Mouse (Mus musculus) midbrain, embryonic 10.5 days (tissue): ENCODE results near the gene Hes1. TPM values are rescaled to one million over a fixed set of nuclear protein-coding genes. Genes with fewer than 3 reads are reported as not detected.
"Not testable (repeated sequence)": the region's sequence is repeated elsewhere in the genome, so short reads cannot be mapped to it uniquely, and the experiment has no call there.

ENCODE experiments used
- DNase-seq: peaks from one replicate; pipeline ENCODE4 v3.0.0-alpha.2; 2017; ENCODE audit warnings: low spot score
- H3K27ac ChIP-seq: fragments of 300-500 bp; sonication (generic); replicated peaks from 2 replicates; pipeline ENCODE4 v1.5.1; 2016; ENCODE audit warnings: mild to moderate bottlenecking
- H3K27me3 ChIP-seq: fragments of 300-500 bp; sonication (generic); 2 replicates; pipeline ENCODE4 v1.6.1; 2016; ENCODE audit warnings: low read depth, mild to moderate bottlenecking; ENCODE audit not compliant: poor library complexity, severe bottlenecking
- H3K36me3 ChIP-seq: fragments of 300-500 bp; sonication (generic); 2 replicates; pipeline ENCODE4 v1.6.1; 2016; ENCODE audit warnings: mild to moderate bottlenecking, moderate library complexity
- H3K4me1 ChIP-seq: fragments of 300-500 bp; sonication (generic); 2 replicates; pipeline ENCODE4 v1.6.1; 2016
- H3K4me3 ChIP-seq: fragments of 300-500 bp; sonication (generic); 2 replicates; pipeline ENCODE4 v1.5.1; 2016; ENCODE audit warnings: mild to moderate bottlenecking, moderate library complexity
- H3K9me3 ChIP-seq: fragments of 300-500 bp; sonication (generic); replicated peaks from 2 replicates; pipeline ENCODE4 v1.6.1; 2016; ENCODE audit warnings: mild to moderate bottlenecking
- WGBS: fragments of 180-500 bp; shearing (Covaris S2); methylation state at CpG from one replicate; pipeline ENCODE4 v1.1.7; 2016; 5-methylcytosine and 5-hydroxymethylcytosine counted together
- polyA plus RNA-seq: library from polyadenylated mRNA; unstranded; fragments of >200 nt; fragmentation: Nextera tagmentation; extraction: Ambion mirVana; gene quantifications from 2 replicates; pipeline ENCODE4 v1.2.1, GENCODE M21; 2016

Hes1 gene
- polyA plus RNA-seq, 1 experiment from 2014 or later: 42.5 TPM

DNA sequence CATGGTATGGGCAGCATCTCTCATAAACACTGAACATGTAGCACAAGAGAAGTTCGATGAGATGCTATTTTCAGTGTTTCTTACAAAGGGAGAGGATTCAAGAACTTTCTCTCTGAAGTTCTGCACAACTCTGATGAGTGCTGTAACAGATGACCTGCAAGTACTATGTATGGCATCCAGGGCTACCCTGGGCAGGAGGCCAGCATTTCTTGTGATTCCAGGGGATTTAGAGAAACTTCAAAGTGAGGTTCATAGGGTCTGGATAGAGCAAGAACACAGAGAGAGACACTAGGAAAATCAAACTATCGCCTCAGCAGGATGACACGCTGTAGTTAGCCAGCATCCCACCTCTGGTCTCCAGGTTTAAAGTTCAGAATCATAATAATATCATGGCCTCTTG, 31.9 kb downstream of the Hes1 start:
- H3K4me1 ChIP-seq: peaks cover 22% of the 10 kb centered on the region
- no peaks in the 10 kb centered on the region for H3K9me3 ChIP-seq
- DNase-seq: no peak
- no peak overlapping the region for H3K4me3 ChIP-seq
- peaks cover 85% of the 10 kb centered on the region for H3K27me3 ChIP-seq
- WGBS: 79% methylated on average over 3 of the region's 3 CpGs
- no peaks in the 10 kb centered on the region for H3K36me3 ChIP-seq
- no peak overlapping the region for H3K27ac ChIP-seq

DNA sequence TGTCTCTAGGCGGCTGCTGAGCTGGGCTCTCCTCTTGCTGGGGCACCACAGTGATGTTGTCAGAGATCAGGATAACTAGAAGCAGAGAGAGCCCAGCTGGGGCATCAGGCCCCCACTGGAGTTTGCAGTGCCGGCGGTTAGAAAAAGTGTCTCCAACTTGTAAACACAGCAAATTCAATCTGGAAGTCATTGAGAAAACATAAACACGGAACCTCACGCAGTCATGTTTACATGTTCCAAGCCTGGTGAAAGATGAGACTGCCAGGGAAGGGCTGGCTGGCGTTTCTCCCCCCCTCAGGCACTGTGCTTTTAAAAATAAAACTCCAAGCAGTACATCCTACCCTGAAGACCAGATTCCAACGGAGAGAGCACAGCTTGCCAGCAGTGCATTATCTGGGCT, 32.3 kb downstream of the Hes1 start:
- no peak overlapping the region for H3K4me3 ChIP-seq
- peaks cover 84% of the 10 kb centered on the region for H3K27me3 ChIP-seq
- no peaks in the 10 kb centered on the region for H3K9me3 ChIP-seq
- H3K27ac ChIP-seq: 0 out of 2 replicates have a peak overlapping the region, but pooled peaks have one; percentile 13
- H3K4me1 ChIP-seq: peaks cover 22% of the 10 kb centered on the region
- WGBS: 55% methylated on average over 7 of the region's 7 CpGs
- DNase-seq: peak; percentile 53
- H3K36me3 ChIP-seq: no peaks in the 10 kb centered on the region

DNA sequence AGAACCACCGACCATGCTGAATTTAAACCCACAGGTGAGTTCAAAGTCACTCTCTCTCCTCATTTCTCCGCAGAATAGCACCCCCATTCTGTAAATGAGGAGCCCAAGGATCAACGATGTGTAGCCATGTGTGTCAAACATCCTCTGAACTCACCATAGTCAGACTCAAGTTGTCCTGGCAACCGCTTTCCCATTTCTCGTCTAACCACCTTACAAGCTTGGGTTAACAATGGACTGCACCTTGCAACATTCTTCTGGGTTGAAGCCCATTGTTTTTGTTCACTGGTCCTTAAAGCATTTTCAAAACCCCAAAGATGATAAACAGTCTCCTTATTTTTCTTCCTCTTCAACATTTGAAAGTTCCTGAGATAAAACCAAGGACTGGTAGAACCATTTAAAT, 34.9 kb downstream of the Hes1 start:
- no peak overlapping the region for H3K4me3 ChIP-seq
- peaks cover 86% of the 10 kb centered on the region for H3K27me3 ChIP-seq
- peaks cover 39% of the 10 kb centered on the region for H3K4me1 ChIP-seq
- H3K9me3 ChIP-seq: no peaks in the 10 kb centered on the region
- no peaks in the 10 kb centered on the region for H3K36me3 ChIP-seq
- no peak overlapping the region for H3K27ac ChIP-seq
- 64% methylated on average over 5 of the region's 5 CpGs for WGBS
- DNase-seq: no peak

DNA sequence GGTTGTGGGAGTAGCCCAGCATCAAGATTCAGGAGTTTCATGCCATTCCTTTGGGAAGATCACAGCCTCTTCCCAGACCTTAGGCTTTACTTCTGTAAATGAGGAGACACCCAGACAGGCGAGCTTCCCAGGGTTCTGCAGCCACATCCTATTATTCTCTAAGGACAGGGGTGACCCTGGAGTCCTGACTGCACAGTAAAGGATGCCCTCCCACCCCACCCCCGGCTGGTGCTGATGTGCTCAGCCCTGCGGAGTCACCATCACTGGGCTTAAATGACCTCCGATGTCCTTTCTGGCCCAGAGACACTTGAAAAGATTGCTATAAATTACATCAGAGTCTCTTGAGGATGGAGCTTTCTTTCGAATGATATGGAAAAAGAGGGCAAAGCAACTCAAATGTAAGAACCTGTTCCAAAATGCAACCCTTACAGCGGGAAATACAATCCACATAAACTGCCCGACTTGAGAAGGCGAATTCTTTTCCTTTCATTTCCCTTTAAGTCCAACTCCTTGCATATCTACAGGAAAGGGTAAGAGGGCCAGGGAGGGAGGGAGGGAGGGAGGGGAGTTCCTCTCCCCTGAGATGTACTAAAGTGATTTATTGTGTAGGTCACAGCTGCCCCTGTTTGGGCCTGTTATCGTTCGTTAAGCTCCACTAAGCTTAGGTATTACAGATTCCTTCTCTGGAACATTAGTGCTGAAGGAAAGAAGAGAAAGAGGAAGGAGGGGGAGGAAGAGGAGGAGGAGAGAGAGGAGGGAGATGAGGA, 38.1 kb downstream of the Hes1 start:
- H3K4me1 ChIP-seq: peaks cover 23% of the 10 kb centered on the region
- H3K27ac ChIP-seq: peak overlapping the region; percentile 42
- 29% methylated on average over 10 of the region's 10 CpGs for WGBS
- H3K36me3 ChIP-seq: no peaks in the 10 kb centered on the region
- H3K9me3 ChIP-seq: no peaks in the 10 kb centered on the region
- no peak overlapping the region for H3K4me3 ChIP-seq
- peaks cover 89% of the 10 kb centered on the region for H3K27me3 ChIP-seq
- no peak for DNase-seq

DNA sequence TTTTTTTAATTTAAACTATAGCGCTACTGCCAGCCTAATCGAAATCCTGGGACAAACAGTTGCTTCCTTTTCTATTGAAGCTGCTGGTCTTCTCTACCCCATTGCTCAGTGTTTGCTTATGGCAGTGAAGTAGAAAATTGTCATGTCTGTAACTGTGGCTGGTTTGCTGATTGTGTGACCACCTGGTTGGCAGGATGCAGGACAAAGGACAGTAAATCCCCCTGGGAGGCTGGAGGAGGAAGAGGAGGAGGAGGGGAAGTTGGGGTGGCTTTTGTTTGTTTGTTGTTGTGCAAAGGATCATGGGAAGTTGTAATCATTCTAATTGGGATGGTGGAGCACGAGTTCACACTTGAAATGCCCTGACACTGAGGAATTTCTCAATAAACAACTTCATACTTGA, 38.8 kb downstream of the Hes1 start:
- Histone ChIP-seq H3K4me1 (peaks cover 23% of the 10 kb centered on the region), H3K27ac (no peak overlapping the region), H3K4me3 (no peak overlapping the region), H3K27me3 (peaks cover 90% of the 10 kb centered on the region), H3K9me3 (no peaks in the 10 kb centered on the region), H3K36me3 (no peaks in the 10 kb centered on the region)
- DNase-seq: no peak
- WGBS: 11% methylated on average over 3 of the region's 3 CpGs

DNA sequence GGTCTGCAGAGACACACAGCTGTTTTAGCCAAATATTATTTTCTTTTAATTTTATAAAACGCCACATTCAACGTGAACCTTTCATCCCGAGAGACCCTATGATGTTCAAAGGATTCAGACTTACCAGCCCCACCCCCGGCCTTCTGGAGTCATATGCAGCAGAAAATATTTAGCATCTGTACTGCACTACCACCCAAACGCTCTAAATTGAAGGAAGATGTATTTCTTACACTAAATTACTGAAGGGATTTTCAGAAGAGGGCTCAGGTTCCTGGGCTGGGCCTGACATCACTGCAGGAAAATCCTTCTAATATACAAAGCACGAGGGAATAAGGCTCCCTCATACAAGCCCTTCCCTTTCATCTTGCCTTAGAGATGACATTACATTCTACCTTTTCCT, 39.3 kb downstream of the Hes1 start:
- Histone ChIP-seq H3K36me3 (no peaks in the 10 kb centered on the region), H3K9me3 (no peaks in the 10 kb centered on the region), H3K27me3 (peaks cover 89% of the 10 kb centered on the region), H3K4me1 (peaks cover 23% of the 10 kb centered on the region), H3K27ac (no peak overlapping the region), H3K4me3 (no peak overlapping the region)
- DNase-seq: no peak
- WGBS: 54% methylated on average over 6 of the region's 6 CpGs

DNA sequence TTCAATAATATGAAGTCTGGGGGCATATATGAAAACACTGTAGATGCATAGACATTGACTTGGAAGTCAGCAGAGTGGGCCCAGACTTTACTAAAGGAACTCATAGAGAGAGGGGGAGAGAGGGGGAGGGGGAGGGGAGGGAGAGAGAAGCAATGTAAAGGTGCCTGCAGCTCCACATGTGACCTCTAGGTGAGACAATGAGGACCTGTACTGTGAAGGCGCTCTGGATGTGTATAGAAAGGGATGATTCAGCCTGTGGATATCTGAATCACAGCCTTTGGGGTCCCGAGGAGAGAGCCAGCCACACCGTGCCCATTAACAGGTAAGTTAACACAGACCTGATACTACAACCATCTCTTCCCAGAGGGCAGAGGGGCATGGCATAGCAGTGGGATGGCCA, 40.2 kb downstream of the Hes1 start:
- H3K36me3 ChIP-seq: no peaks in the 10 kb centered on the region
- H3K4me3 ChIP-seq: no peak overlapping the region
- H3K9me3 ChIP-seq: no peaks in the 10 kb centered on the region
- peaks cover 20% of the 10 kb centered on the region for H3K4me1 ChIP-seq
- WGBS: 85% methylated on average over 3 of the region's 3 CpGs
- H3K27ac ChIP-seq: no peak overlapping the region
- H3K27me3 ChIP-seq: peaks cover 91% of the 10 kb centered on the region
- no peak for DNase-seq

DNA sequence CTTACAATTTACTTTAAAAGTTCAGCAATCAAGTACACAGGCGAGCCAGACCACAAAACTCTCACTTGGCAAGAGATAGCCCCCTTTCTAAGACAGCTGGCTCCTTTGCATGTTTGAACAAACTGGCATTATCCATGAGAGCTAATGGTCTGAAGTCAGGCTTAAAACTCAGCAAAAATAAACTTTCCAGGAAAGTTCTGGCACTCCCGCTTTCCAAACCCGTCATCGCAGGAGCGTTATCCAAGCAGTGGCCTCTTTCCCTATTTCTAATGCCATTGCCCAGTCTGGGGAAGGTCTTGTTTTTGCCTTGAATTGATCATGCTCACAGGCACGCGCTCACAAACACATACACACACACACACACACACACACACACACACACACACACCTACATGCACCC, 41.3 kb downstream of the Hes1 start:
- WGBS: 94% methylated on average over 7 of the region's 7 CpGs
- H3K36me3 ChIP-seq: no peaks in the 10 kb centered on the region
- H3K4me3 ChIP-seq: no peak overlapping the region
- H3K9me3 ChIP-seq: peaks cover 6% of the 10 kb centered on the region; the same call in 1 of the 2 replicates
- peaks cover 84% of the 10 kb centered on the region for H3K27me3 ChIP-seq
- H3K4me1 ChIP-seq: peaks cover 18% of the 10 kb centered on the region
- DNase-seq: no peak
- no peak overlapping the region for H3K27ac ChIP-seq

DNA sequence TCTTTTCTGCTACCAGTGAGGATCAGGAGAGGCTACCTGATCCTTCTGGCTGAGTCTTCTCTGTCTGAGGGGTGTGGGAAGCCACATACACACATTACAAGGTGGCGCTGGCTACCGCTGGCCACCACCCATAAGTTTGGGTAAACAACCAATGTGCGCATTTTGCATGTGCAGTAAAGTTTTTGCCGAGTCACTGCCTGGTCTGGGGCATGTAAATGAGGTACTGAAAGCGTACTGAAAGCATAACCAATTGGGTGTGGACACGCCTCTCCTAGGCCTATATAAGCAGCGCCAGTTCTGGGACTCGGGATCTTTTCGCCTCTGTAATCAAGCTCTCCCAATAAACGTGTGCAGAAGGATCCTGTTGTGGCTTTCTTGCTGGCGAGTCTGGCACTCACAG, 44.0 kb downstream of the Hes1 start:
- H3K4me3 ChIP-seq, H3K36me3 ChIP-seq, H3K27ac ChIP-seq, H3K4me1 ChIP-seq, DNase-seq: not testable (repeated sequence)
- Histone ChIP-seq H3K9me3 (peaks cover 11% of the 10 kb centered on the region; the same call in 1 of the 2 replicates), H3K27me3 (peaks cover 87% of the 10 kb centered on the region)
- WGBS: 90% methylated on average over 11 of the region's 11 CpGs

DNA sequence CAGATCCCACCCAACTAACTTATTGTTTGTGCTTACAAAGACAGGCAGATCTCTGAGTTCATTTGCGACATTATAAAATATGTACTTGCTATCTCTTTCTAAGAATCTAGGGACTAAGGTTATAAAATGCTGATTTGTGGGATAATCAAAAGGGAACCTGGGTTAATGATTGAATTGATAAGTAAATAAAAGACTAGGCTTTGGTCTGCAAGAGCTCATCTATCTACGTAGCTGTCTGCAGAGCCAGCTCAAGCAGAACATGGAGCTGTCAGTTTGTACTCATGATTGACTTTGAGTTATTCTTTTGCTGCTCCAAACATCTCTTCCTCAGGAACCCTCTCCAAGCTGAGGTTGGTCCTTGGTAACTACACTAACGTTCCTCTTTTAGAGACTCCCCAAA, 46.3 kb downstream of the Hes1 start:
- 95% methylated on average over 3 of the region's 3 CpGs for WGBS
- DNase-seq: no peak
- Histone ChIP-seq H3K36me3 (no peaks in the 10 kb centered on the region), H3K4me1 (peaks cover 11% of the 10 kb centered on the region), H3K27me3 (peaks cover 87% of the 10 kb centered on the region), H3K9me3 (peaks cover 11% of the 10 kb centered on the region; the same call in 1 of the 2 replicates), H3K27ac (no peak overlapping the region), H3K4me3 (no peak overlapping the region)

DNA sequence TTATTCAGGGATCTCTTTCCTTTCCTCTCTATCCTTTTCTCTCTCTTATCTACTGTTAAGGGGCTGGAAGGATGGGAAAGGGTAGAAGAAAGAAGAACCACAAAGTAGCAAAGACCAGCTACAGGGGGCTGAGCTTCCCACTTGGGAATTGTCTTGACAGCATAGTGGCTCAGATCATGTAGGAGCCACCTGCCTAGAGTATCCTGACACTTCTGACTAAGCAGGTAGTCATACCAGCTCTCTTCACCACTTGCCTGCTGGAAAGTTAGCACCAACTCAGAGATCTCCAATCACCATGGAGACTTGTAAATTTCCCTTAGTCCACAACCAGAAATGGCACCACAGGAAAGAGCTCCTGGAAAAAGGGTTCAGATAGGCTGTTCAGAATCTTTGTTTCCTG, 46.9 kb downstream of the Hes1 start:
- Histone ChIP-seq H3K9me3 (peaks cover 11% of the 10 kb centered on the region; the same call in 1 of the 2 replicates), H3K27me3 (peaks cover 87% of the 10 kb centered on the region), H3K4me3 (no peak overlapping the region), H3K36me3 (no peaks in the 10 kb centered on the region), H3K4me1 (peaks cover 11% of the 10 kb centered on the region), H3K27ac (no peak overlapping the region)
- DNase-seq: no peak

DNA sequence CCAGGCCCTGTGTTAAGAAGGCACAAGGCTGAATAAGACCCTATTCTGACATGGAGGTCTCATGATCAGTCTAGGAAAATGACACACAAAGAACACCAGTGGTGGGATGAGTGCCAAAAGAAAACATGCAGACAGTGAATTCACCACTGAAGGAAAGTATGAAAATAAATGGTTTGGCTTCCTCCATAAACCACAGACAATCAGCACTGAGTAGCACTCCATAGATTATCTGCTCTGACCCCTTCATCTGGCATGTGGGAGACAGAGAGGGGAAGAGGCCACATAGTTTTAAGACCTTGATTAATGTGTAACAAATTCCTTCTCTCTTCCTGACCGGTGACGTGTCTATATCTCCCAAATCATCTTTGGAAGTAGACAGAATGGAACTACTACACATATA, 47.4 kb downstream of the Hes1 start:
- Histone ChIP-seq H3K4me1 (peaks cover 11% of the 10 kb centered on the region), H3K9me3 (peaks cover 11% of the 10 kb centered on the region; the same call in 1 of the 2 replicates), H3K27ac (no peak overlapping the region), H3K36me3 (no peaks in the 10 kb centered on the region), H3K4me3 (no peak overlapping the region), H3K27me3 (peaks cover 87% of the 10 kb centered on the region)
- DNase-seq: no peak
- WGBS: 93% methylated on average over 2 of the region's 2 CpGs

DNA sequence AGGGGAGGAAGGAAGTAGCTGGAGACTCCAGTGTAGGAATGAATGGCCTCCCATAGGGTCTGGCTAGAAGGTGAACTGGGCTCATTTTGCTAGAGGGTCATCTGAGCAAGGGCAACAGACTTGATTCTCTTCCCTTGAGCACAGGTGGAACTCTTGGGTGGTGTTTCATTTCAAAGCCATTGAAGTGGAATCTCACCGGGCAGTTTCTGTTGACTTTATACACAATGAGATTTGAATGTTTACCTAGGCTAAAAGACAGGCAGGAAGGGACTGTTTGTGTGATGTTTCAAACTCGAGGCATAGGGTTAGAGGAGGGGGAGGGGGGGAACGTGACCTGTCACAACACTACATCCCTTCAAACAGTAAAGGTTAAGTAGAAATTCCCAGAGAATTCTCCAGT, 49.0 kb downstream of the Hes1 start:
- H3K4me1 ChIP-seq: peaks cover 11% of the 10 kb centered on the region
- WGBS: 46% methylated on average over 3 of the region's 3 CpGs
- H3K4me3 ChIP-seq: no peak overlapping the region
- peaks cover 87% of the 10 kb centered on the region for H3K27me3 ChIP-seq
- H3K36me3 ChIP-seq: no peaks in the 10 kb centered on the region
- no peak for DNase-seq
- H3K9me3 ChIP-seq: peaks cover 11% of the 10 kb centered on the region; the same call in 1 of the 2 replicates
- H3K27ac ChIP-seq: no peak overlapping the region
